Mouse (Mus musculus): Measurements from ENCODE around the gene Bdh1.

DNA sequence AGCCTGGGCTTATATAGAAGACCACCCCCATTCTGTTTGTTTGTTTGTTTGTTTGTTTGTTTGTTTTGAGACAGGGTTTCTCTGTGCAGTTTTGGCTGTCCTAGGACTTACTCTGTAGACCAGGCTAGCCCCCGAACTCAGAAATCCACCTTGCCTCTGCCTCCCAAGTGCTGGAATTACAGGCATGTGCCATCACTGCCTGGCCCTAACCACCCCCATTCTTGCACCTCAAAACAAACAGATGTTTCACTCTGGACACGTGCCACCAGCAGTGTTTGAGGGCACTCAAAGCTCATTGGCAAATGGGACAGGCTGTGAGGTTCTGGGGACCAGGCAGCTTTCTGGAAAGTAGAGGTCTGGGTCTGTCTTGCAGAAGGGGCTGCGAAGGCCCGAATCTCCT lies 18.1 kb upstream of the Bdh1 start:
- TF ChIP-seq CTCF (conservative IDR thresholded peaks at IDR 0.05; ENCODE audit: insufficient read depth, insufficient read length, low read depth, low read length): no peak
- no peak for TF ChIP-seq POLR2A (IDR thresholded peaks at IDR 0.05; ENCODE audit: low read depth, low read length)

Data from kidney, adult 2 months (tissue).